Mouse (Mus musculus): ENCODE data around the gene Ces5a. TPM values are rescaled to one million over a fixed set of nuclear protein-coding genes. Genes with fewer than 3 reads are reported as not detected.
"Not testable (repeated sequence)": the region's sequence is repeated elsewhere in the genome, so short reads cannot be mapped to it uniquely, and the experiment has no call there.

Gene Ces5a
- polyA plus RNA-seq, 1 experiment from 2014 or later, result not detected

DNA sequence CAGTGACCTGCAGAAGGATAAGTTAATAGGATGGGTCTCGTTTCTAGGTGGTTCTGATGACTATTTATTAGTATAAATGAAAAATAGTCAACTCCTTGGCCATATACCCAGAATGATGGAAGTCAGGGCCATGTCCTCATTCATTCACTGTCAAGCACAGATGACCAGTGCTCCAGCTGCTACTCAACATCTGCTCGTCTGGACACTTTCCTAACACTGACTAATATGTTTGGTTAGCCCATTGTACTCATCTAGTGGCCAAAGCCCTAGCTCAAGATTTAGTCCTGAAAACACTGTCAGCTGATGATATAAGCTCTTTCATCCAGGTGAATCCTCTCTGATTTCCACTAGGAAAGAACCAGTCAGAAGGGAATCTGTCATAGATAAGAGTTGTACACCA, 24.1 kb upstream of the Ces5a start:
- Histone ChIP-seq H3K4me3 (replicated peaks) (no peak overlapping the region), H3K27ac (no peak overlapping the region), H3K36me3 (no peaks in the 10 kb centered on the region), H3K9ac (no peak overlapping the region), H3K9me3 (no peaks in the 10 kb centered on the region), H3K4me1 (replicated peaks) (no peaks in the 10 kb centered on the region), H3K4me2 (replicated peaks) (no peak overlapping the region), H3K27me3 (replicated peaks) (no peaks in the 10 kb centered on the region)
- 70% methylated on average over 2 of the region's 2 CpGs for WGBS
- ATAC-seq, result no peak

GRCm38 (mm10) chr8:93502634-93503033, 33.0 kb downstream of the Ces5a start:
- Histone ChIP-seq H3K9ac (no peak overlapping the region), H3K27ac (no peak overlapping the region), H3K27me3 (replicated peaks) (no peaks in the 10 kb centered on the region), H3K9me3 (no peaks in the 10 kb centered on the region), H3K4me3 (replicated peaks) (no peak overlapping the region), H3K36me3 (no peaks in the 10 kb centered on the region), H3K4me1 (replicated peaks) (no peaks in the 10 kb centered on the region), H3K4me2 (replicated peaks) (no peak overlapping the region)
- 73% methylated on average over 3 of the region's 3 CpGs for WGBS
- ATAC-seq, result no peak

- H3K36me3 ChIP-seq, result no peaks in the 10 kb centered on the region
- no peaks in the 10 kb centered on the region for H3K27me3 ChIP-seq (replicated peaks)
- no peak overlapping the region for H3K9ac ChIP-seq
- no peaks in the 10 kb centered on the region for H3K9me3 ChIP-seq
- WGBS, result 41% methylated on average over 9 of the region's 9 CpGs
- no peak for ATAC-seq
- H3K27ac ChIP-seq, result no peak overlapping the region
- no peak overlapping the region for H3K4me2 ChIP-seq (replicated peaks)
- no peak overlapping the region for H3K4me3 ChIP-seq (replicated peaks)
- H3K4me1 ChIP-seq (replicated peaks), result no peaks in the 10 kb centered on the region
These were observed 36.2 kb downstream of the Ces5a start for GRCm38 (mm10) chr8:93499437-93499836.

- Histone ChIP-seq H3K9me3 (no peaks in the 10 kb centered on the region), H3K36me3 (no peaks in the 10 kb centered on the region), H3K4me3 (replicated peaks) (no peak overlapping the region), H3K4me2 (replicated peaks) (no peak overlapping the region), H3K9ac (no peak overlapping the region), H3K27ac (no peak overlapping the region), H3K4me1 (replicated peaks) (no peaks in the 10 kb centered on the region), H3K27me3 (replicated peaks) (no peaks in the 10 kb centered on the region)
- 18% methylated on average over 6 of the region's 6 CpGs for WGBS
- no peak for ATAC-seq
These were observed 40.3 kb downstream of the Ces5a start for GRCm38 (mm10) chr8:93495330-93495729.

DNA sequence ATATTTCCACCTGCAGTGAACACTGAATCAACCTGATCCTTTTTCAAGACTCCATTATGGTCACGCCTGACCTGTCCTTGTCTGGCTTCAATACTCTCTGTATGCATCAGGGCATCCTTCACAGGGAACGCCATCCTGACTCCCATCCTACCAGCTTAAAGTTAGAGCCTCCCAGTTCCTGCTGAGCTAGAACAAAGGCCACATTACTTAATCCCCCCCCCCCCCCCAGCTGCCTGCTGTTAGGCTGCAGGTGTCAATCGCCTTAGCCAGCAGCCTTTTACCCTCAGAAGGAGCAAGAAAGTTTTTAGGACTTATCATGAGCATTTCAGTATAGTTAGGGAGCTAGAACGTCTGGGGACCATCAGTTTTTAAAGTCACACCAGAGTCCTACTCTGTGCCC, 46.9 kb downstream of the Ces5a start:
- 17% methylated on average over 4 of the region's 4 CpGs for WGBS
- ATAC-seq, result no peak
- Histone ChIP-seq H3K4me1 (replicated peaks) (no peaks in the 10 kb centered on the region), H3K27me3 (replicated peaks) (no peaks in the 10 kb centered on the region), H3K36me3 (no peaks in the 10 kb centered on the region), H3K4me2 (replicated peaks) (no peak overlapping the region), H3K27ac (no peak overlapping the region), H3K9ac (no peak overlapping the region), H3K4me3 (replicated peaks) (no peak overlapping the region), H3K9me3 (no peaks in the 10 kb centered on the region)

DNA sequence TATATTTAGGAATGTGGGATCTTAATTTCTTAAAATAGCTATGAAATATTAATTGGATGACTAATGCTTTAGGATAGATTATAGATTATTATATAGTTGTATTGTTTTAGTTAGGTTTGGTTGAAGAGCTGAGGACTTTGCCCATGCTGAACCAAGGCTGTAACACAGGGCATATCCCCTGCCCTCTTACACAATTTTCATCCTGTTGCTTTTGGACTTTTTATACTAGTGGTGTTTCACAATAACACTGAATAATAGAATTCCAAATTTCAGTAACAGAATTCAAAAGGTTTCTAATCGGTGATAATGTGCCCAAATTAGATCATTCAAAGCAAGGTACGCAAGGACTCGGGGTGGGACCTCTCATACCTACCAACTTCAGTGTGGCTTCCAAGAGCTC, 57.4 kb downstream of the Ces5a start:
- H3K9ac ChIP-seq, result no peak overlapping the region
- no peak overlapping the region for H3K4me3 ChIP-seq (replicated peaks)
- 93% methylated on average over 3 of the region's 3 CpGs for WGBS
- no peaks in the 10 kb centered on the region for H3K27me3 ChIP-seq (replicated peaks)
- no peaks in the 10 kb centered on the region for H3K9me3 ChIP-seq
- no peak overlapping the region for H3K4me2 ChIP-seq (replicated peaks)
- no peaks in the 10 kb centered on the region for H3K36me3 ChIP-seq
- H3K4me1 ChIP-seq (replicated peaks), result no peaks in the 10 kb centered on the region
- ATAC-seq, result no peak
- no peak overlapping the region for H3K27ac ChIP-seq

- ATAC-seq; H3K36me3 ChIP-seq; H3K9ac ChIP-seq; H3K9me3 ChIP-seq; H3K27ac ChIP-seq; H3K4me3 ChIP-seq (replicated peaks); H3K27me3 ChIP-seq (replicated peaks); H3K4me2 ChIP-seq (replicated peaks); H3K4me1 ChIP-seq (replicated peaks): not testable (repeated sequence)
- WGBS, result 84% methylated on average over 16 of the region's 16 CpGs
These were observed 65.9 kb downstream of the Ces5a start for GRCm38 (mm10) chr8:93469733-93470132.

DNA sequence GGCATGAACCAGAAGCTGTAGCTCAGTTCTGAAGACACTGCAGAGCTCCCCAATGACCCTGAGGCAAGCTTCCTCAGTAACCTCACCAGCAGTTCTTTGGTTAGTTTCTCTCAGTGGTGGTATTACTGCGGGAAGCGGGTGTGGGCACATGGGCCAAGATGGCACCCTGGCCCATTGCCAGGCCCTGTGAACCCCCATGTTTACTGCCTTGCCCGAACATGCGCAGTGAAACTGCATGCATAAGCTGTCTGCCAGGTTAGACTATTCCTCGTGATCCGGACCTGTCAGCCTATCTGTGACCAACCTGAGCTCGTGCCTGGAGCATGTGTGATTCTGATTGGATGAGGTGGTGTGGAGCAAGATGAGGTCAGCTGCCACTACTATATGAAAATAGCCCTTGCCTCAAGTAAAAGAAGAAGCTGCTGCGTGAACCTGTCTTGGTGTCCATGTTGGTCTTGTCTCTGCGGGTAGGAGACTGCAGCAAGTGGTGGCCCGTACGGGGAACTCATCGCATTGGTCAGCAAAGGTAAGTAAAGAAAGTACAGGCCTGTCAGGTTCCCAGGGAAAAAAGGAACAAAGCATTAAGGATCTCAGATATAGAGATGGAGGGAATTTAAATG, 81.3 kb downstream of the Ces5a start:
- Histone ChIP-seq H3K4me2 (replicated peaks) (no peak overlapping the region), H3K4me1 (replicated peaks) (no peaks in the 10 kb centered on the region), H3K9me3 (no peaks in the 10 kb centered on the region), H3K27ac (no peak overlapping the region), H3K9ac (no peak overlapping the region), H3K27me3 (replicated peaks) (no peaks in the 10 kb centered on the region), H3K4me3 (replicated peaks) (no peak overlapping the region), H3K36me3 (no peaks in the 10 kb centered on the region)
- 95% methylated on average over 12 of the region's 12 CpGs for WGBS
- ATAC-seq, result no peak

Other genes with a start within 250 kb of the Ces5a start
- 0.08 and 0.15 TPM in 2 replicates for gene Ces1g, start 198.5 kb downstream of the Ces5a start, polyA plus RNA-seq (2015; fragmentation: Nextera tagmentation; extraction: Ambion mirVana)
- gene Ces1h, start 156.1 kb downstream of the Ces5a start, polyA plus RNA-seq (2015; fragmentation: Nextera tagmentation; extraction: Ambion mirVana), result not detected in 2 replicates

All from intestine, embryonic 15.5 days (tissue).